Mouse (Mus musculus): ENCODE measurements around the gene Ankra2. TPM values are rescaled to one million over a fixed set of nuclear protein-coding genes. Genes with fewer than 3 reads are reported as not detected.

Ankra2 gene
- polyA plus RNA-seq, 1 experiment from 2014 or later, result 16.8 TPM

GRCm38 (mm10) chr13:98280990-98281650, 18.2 kb downstream of the Ankra2 start:
- H3K4me3 ChIP-seq (ENCODE audit: low read length), result no peak overlapping the region
- H3K9ac ChIP-seq (ENCODE audit: low read length), result no peak overlapping the region
- no peak for ATAC-seq (ENCODE audit: low read depth)
- H3K27ac ChIP-seq (ENCODE audit: low read length), result no peak overlapping the region
- H3K4me1 ChIP-seq (replicated peaks; ENCODE audit: control insufficient read depth, insufficient read depth, low read length), result no peaks in the 10 kb centered on the region
- 66% methylated on average over 12 of the region's 12 CpGs for WGBS
- H3K9me3 ChIP-seq (ENCODE audit: control insufficient read depth, low read length), result no peaks in the 10 kb centered on the region
- no peaks in the 10 kb centered on the region for H3K36me3 ChIP-seq (ENCODE audit: control insufficient read depth, insufficient read depth, low read length)
- H3K27me3 ChIP-seq (ENCODE audit: control insufficient read depth, insufficient read depth, low read depth, low read length), result no peaks in the 10 kb centered on the region
- H3K4me2 ChIP-seq (ENCODE audit: low read depth, low read length), result no peak overlapping the region

GRCm38 (mm10) chr13:98290719-98291118, 27.8 kb downstream of the Ankra2 start:
- no peak for ATAC-seq (ENCODE audit: low read depth)
- WGBS, result 40% methylated on average over 2 of the region's 2 CpGs
- no peaks in the 10 kb centered on the region for H3K36me3 ChIP-seq (ENCODE audit: control insufficient read depth, insufficient read depth, low read length)
- H3K9ac ChIP-seq (ENCODE audit: low read length), result no peak overlapping the region
- H3K4me1 ChIP-seq (replicated peaks; ENCODE audit: control insufficient read depth, insufficient read depth, low read length), result no peaks in the 10 kb centered on the region
- H3K4me2 ChIP-seq (ENCODE audit: low read depth, low read length), result no peak overlapping the region
- H3K4me3 ChIP-seq (ENCODE audit: low read length), result no peak overlapping the region
- no peaks in the 10 kb centered on the region for H3K27me3 ChIP-seq (ENCODE audit: control insufficient read depth, insufficient read depth, low read depth, low read length)
- H3K9me3 ChIP-seq (ENCODE audit: control insufficient read depth, low read length), result no peaks in the 10 kb centered on the region
- H3K27ac ChIP-seq (ENCODE audit: low read length), result no peak overlapping the region

GRCm38 (mm10) chr13:98291712-98292111, 28.8 kb downstream of the Ankra2 start:
- ATAC-seq (ENCODE audit: low read depth), result no peak
- 76% methylated on average over 8 of the region's 8 CpGs for WGBS
- H3K36me3 ChIP-seq (ENCODE audit: control insufficient read depth, insufficient read depth, low read length), result no peaks in the 10 kb centered on the region

GRCm38 (mm10) chr13:98296072-98296471, 33.2 kb downstream of the Ankra2 start:
- Histone ChIP-seq H3K36me3 (ENCODE audit: control insufficient read depth, insufficient read depth, low read length) (no peaks in the 10 kb centered on the region), H3K9me3 (ENCODE audit: control insufficient read depth, low read length) (no peaks in the 10 kb centered on the region), H3K4me2 (ENCODE audit: low read depth, low read length) (no peak overlapping the region), H3K4me1 (replicated peaks; ENCODE audit: control insufficient read depth, insufficient read depth, low read length) (peaks cover 2% of the 10 kb centered on the region; the same call in 1 of the 2 replicates), H3K27ac (ENCODE audit: low read length) (no peak overlapping the region), H3K4me3 (ENCODE audit: low read length) (no peak overlapping the region), H3K27me3 (ENCODE audit: control insufficient read depth, insufficient read depth, low read depth, low read length) (no peaks in the 10 kb centered on the region), H3K9ac (ENCODE audit: low read length) (no peak overlapping the region)
- WGBS, result 35% methylated on average over 5 of the region's 5 CpGs
- no peak for ATAC-seq (ENCODE audit: low read depth)

More at GRCm38 (mm10) chr13:98291712-98292111, 28.8 kb downstream of the Ankra2 start:
- Histone ChIP-seq H3K4me2 (ENCODE audit: low read depth, low read length) (no peak overlapping the region), H3K4me1 (replicated peaks; ENCODE audit: control insufficient read depth, insufficient read depth, low read length) (no peaks in the 10 kb centered on the region), H3K9me3 (ENCODE audit: control insufficient read depth, low read length) (no peaks in the 10 kb centered on the region), H3K9ac (ENCODE audit: low read length) (no peak overlapping the region), H3K27me3 (ENCODE audit: control insufficient read depth, insufficient read depth, low read depth, low read length) (no peaks in the 10 kb centered on the region), H3K4me3 (ENCODE audit: low read length) (no peak overlapping the region), H3K27ac (ENCODE audit: low read length) (no peak overlapping the region)

- WGBS, result 90% methylated on average over 6 of the region's 6 CpGs
- H3K27me3 ChIP-seq (ENCODE audit: control insufficient read depth, insufficient read depth, low read depth, low read length), result no peaks in the 10 kb centered on the region
- H3K4me3 ChIP-seq (ENCODE audit: low read length), result no peak overlapping the region
- no peaks in the 10 kb centered on the region for H3K9me3 ChIP-seq (ENCODE audit: control insufficient read depth, low read length)
- peaks cover 2% of the 10 kb centered on the region; the same call in 1 of the 2 replicates for H3K4me1 ChIP-seq (replicated peaks; ENCODE audit: control insufficient read depth, insufficient read depth, low read length)
- H3K9ac ChIP-seq (ENCODE audit: low read length), result no peak overlapping the region
- no peaks in the 10 kb centered on the region for H3K36me3 ChIP-seq (ENCODE audit: control insufficient read depth, insufficient read depth, low read length)
- no peak overlapping the region for H3K4me2 ChIP-seq (ENCODE audit: low read depth, low read length)
- H3K27ac ChIP-seq (ENCODE audit: low read length), result no peak overlapping the region
- ATAC-seq (ENCODE audit: low read depth), result no peak
These were observed 35.1 kb downstream of the Ankra2 start for GRCm38 (mm10) chr13:98297883-98298482.

- H3K4me2 ChIP-seq (ENCODE audit: low read depth, low read length), result 0 out of 2 replicates have a peak overlapping the region, but pooled peaks have one; percentile 19
- 40% methylated on average over 20 of the region's 21 CpGs for whole genome bisulfite sequencing
- H3K36me3 ChIP-seq (ENCODE audit: control insufficient read depth, insufficient read depth, low read length), result no peaks in the 10 kb centered on the region
- no peak overlapping the region for H3K9ac ChIP-seq (ENCODE audit: low read length)
- peaks cover 2% of the 10 kb centered on the region; the same call in 1 of the 2 replicates for H3K4me1 ChIP-seq (replicated peaks; ENCODE audit: control insufficient read depth, insufficient read depth, low read length)
- H3K9me3 ChIP-seq (ENCODE audit: control insufficient read depth, low read length), result no peaks in the 10 kb centered on the region
- H3K27me3 ChIP-seq (ENCODE audit: control insufficient read depth, insufficient read depth, low read depth, low read length), result no peaks in the 10 kb centered on the region
- H3K27ac ChIP-seq (ENCODE audit: low read length), result no peak overlapping the region
- ATAC-seq (ENCODE audit: low read depth), result peak; percentile 80
- H3K4me3 ChIP-seq (ENCODE audit: low read length), result no peak overlapping the region
These were observed 36.2 kb downstream of the Ankra2 start for GRCm38 (mm10) chr13:98298833-98299758.

GRCm38 (mm10) chr13:98305257-98305656, 42.4 kb downstream of the Ankra2 start:
- Histone ChIP-seq H3K9ac (ENCODE audit: low read length) (no peak overlapping the region), H3K27ac (ENCODE audit: low read length) (no peak overlapping the region), H3K27me3 (ENCODE audit: control insufficient read depth, insufficient read depth, low read depth, low read length) (no peaks in the 10 kb centered on the region), H3K9me3 (ENCODE audit: control insufficient read depth, low read length) (no peaks in the 10 kb centered on the region), H3K36me3 (ENCODE audit: control insufficient read depth, insufficient read depth, low read length) (peaks cover 11% of the 10 kb centered on the region), H3K4me3 (ENCODE audit: low read length) (no peak overlapping the region), H3K4me1 (replicated peaks; ENCODE audit: control insufficient read depth, insufficient read depth, low read length) (peaks cover 11% of the 10 kb centered on the region), H3K4me2 (ENCODE audit: low read depth, low read length) (no peak overlapping the region)
- ATAC-seq (ENCODE audit: low read depth), result no peak
- WGBS, result 94% methylated on average over 9 of the region's 9 CpGs

- H3K27me3 ChIP-seq (ENCODE audit: control insufficient read depth, insufficient read depth, low read depth, low read length), result no peaks in the 10 kb centered on the region
- WGBS, result 31% methylated on average over 5 of the region's 5 CpGs
These were observed 43.5 kb downstream of the Ankra2 start for GRCm38 (mm10) chr13:98306393-98306792.

More at GRCm38 (mm10) chr13:98306393-98306792, 43.5 kb downstream of the Ankra2 start:
- Histone ChIP-seq H3K9me3 (ENCODE audit: control insufficient read depth, low read length) (no peaks in the 10 kb centered on the region), H3K9ac (ENCODE audit: low read length) (no peak overlapping the region), H3K36me3 (ENCODE audit: control insufficient read depth, insufficient read depth, low read length) (peaks cover 22% of the 10 kb centered on the region), H3K27ac (ENCODE audit: low read length) (peak overlapping the region; percentile 60; the same call in 1 of the 2 replicates), H3K4me3 (ENCODE audit: low read length) (no peak overlapping the region), H3K4me2 (ENCODE audit: low read depth, low read length) (no peak overlapping the region; the same call in 1 of the 2 replicates), H3K4me1 (replicated peaks; ENCODE audit: control insufficient read depth, insufficient read depth, low read length) (peaks cover 11% of the 10 kb centered on the region)
- ATAC-seq (ENCODE audit: low read depth), result 0 out of 2 replicates have a peak, but pooled peaks have one; percentile 51

Measured in lung, embryonic 16.5 days (tissue).